Mouse (Mus musculus): ENCODE results near the gene Kcna7.
A peak's percentile ranks its signal among the peaks of the same experiment; 100 is the strongest.
"Not testable (repeated sequence)": the region's sequence is repeated elsewhere in the genome, so short reads cannot be mapped to it uniquely, and the experiment has no call there.

Kcna7 gene

GRCm38 (mm10) chr7:45405091-45406075, at the start of gene Kcna7:
Gene Kcna7, plus strand, starts transcription at chr7:45405653.
- DNase-seq (ENCODE audit: low spot score) = no peak

- no peak for DNase-seq (ENCODE audit: low spot score)
Observed at GRCm38 (mm10) chr7:45356087-45356486, 49.4 kb upstream of the Kcna7 start.

GRCm38 (mm10) chr7:45359081-45359480, 46.4 kb upstream of the Kcna7 start:
- DNase-seq (ENCODE audit: low spot score) = not testable (repeated sequence)

- DNase-seq (ENCODE audit: low spot score) = no peak
Observed at GRCm38 (mm10) chr7:45360404-45361125, 44.9 kb upstream of the Kcna7 start.

- DNase-seq (ENCODE audit: low spot score) = peak; percentile 74
Observed at GRCm38 (mm10) chr7:45361243-45361804, 44.1 kb upstream of the Kcna7 start.

GRCm38 (mm10) chr7:45362801-45363200, 42.7 kb upstream of the Kcna7 start:
- no peak for DNase-seq (ENCODE audit: low spot score)

GRCm38 (mm10) chr7:45363983-45364382, 41.5 kb upstream of the Kcna7 start:
- no peak for DNase-seq (ENCODE audit: low spot score)

GRCm38 (mm10) chr7:45365742-45366651, 39.5 kb upstream of the Kcna7 start:
- DNase-seq (ENCODE audit: low spot score) = peak; percentile 27

GRCm38 (mm10) chr7:45366652-45367019, 38.8 kb upstream of the Kcna7 start, which contains the start of gene Ppfia3:
Gene Ppfia3, minus strand, starts transcription at chr7:45367019.
- DNase-seq (ENCODE audit: low spot score) = no peak

- peak; percentile 93 for DNase-seq (ENCODE audit: low spot score)
Observed at GRCm38 (mm10) chr7:45367020-45367880, 38.2 kb upstream of the Kcna7 start.

GRCm38 (mm10) chr7:45368178-45368577, 37.3 kb upstream of the Kcna7 start:
- no peak for DNase-seq (ENCODE audit: low spot score)

- DNase-seq (ENCODE audit: low spot score) = no peak
Observed at GRCm38 (mm10) chr7:45369022-45369745, 36.3 kb upstream of the Kcna7 start.

GRCm38 (mm10) chr7:45369836-45370474, 35.5 kb upstream of the Kcna7 start:
- DNase-seq (ENCODE audit: low spot score) = no peak

- DNase-seq (ENCODE audit: low spot score) = peak; percentile 86
Observed at GRCm38 (mm10) chr7:45370475-45371311, 34.8 kb upstream of the Kcna7 start, which contains the start of gene Lin7b. Gene Lin7b, minus strand, starts transcription at chr7:45370583.

GRCm38 (mm10) chr7:45372371-45372770, 33.1 kb upstream of the Kcna7 start:
- DNase-seq (ENCODE audit: low spot score) = no peak

GRCm38 (mm10) chr7:45374620-45375019, 30.8 kb upstream of the Kcna7 start:
- no peak for DNase-seq (ENCODE audit: low spot score)

GRCm38 (mm10) chr7:45376057-45376456, 29.4 kb upstream of the Kcna7 start:
- no peak for DNase-seq (ENCODE audit: low spot score)

GRCm38 (mm10) chr7:45386077-45386476, 19.4 kb upstream of the Kcna7 start:
- DNase-seq (ENCODE audit: low spot score) = no peak

Measured in ovary, adult 18-20 months (tissue).